Mouse (Mus musculus) liver, postnatal 0 days (tissue): ENCODE measurements at regions not wholly inside any gene's neighbourhood (a gene's known extent, or its start where the extent isn't known, plus 50 kb on each side); places are given as distances from the start of the nearest gene placed in this dataset.

ENCODE experiments used
- CTCF ChIP-seq: sonication (generic); IDR thresholded peaks from 2 replicates; pipeline ENCODE4 v1.5.1; 2016; ENCODE audit warnings: antibody characterized with exemption, low read depth
- EP300 ChIP-seq: IDR thresholded peaks from 2 replicates; pipeline ENCODE4 v1.6.1; 2016; ENCODE audit warnings: antibody characterized with exemption, low read depth, mild to moderate bottlenecking

DNA sequence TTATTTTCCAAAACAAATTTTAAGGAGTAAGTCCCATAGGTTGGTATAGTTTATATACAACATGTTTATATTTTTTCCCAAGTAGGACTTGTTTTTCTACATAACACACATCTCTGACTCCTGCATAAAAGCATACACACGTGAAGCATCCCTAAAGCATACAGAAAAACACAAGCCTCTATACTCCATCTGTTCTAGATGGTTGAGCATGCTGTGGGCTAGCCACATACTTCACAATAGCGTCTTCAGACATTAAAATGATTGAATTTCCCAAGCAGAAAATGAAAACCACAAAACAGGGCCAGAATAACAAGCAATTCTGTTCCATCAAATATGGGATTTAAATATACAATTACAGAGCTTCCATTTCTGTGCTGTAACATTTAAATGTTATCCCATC is 159.3 kb downstream of the B3glct start:
- TF ChIP-seq CTCF (no peak), EP300 (no peak)
